Mouse (Mus musculus) limb, embryonic 10.5 days (tissue): ENCODE results near the gene Trim46. TPM values are rescaled to one million over a fixed set of nuclear protein-coding genes. Genes with fewer than 3 reads are reported as not detected.
A peak's percentile ranks its signal among the peaks of the same experiment; 100 is the strongest.

Source experiments
- DNase-seq: peaks from one replicate; pipeline ENCODE4 v3.0.0-alpha.2; 2017; ENCODE audit warnings: low spot score
- H3K27ac ChIP-seq: fragments of 300-500 bp; sonication (generic); 2 replicates; pipeline ENCODE4 v1.5.1; 2016; ENCODE audit warnings: mild to moderate bottlenecking
- H3K27me3 ChIP-seq: fragments of 300-500 bp; sonication (generic); 2 replicates; pipeline ENCODE4 v1.6.1; 2016; ENCODE audit warnings: low read depth, mild to moderate bottlenecking; ENCODE audit not compliant: poor library complexity, severe bottlenecking
- H3K36me3 ChIP-seq: fragments of 300-500 bp; sonication (generic); 2 replicates; pipeline ENCODE4 v1.6.1; 2016; ENCODE audit warnings: mild to moderate bottlenecking, moderate library complexity
- H3K4me1 ChIP-seq: fragments of 300-500 bp; sonication (generic); 2 replicates; pipeline ENCODE4 v1.6.1; 2016
- H3K4me3 ChIP-seq: fragments of 300-500 bp; sonication (generic); 2 replicates; pipeline ENCODE4 v1.5.1; 2016; ENCODE audit warnings: mild to moderate bottlenecking, moderate library complexity
- H3K9me3 ChIP-seq: fragments of 300-500 bp; sonication (generic); replicated peaks from 2 replicates; pipeline ENCODE4 v1.6.1; 2016; ENCODE audit warnings: mild to moderate bottlenecking
- WGBS: fragments of 180-500 bp; shearing (Covaris S2); methylation state at CpG from one replicate; pipeline ENCODE4 v1.1.7; 2016; 5-methylcytosine and 5-hydroxymethylcytosine counted together
- polyA plus RNA-seq: library from polyadenylated mRNA; unstranded; fragments of >200 nt; fragmentation: Nextera tagmentation; extraction: Ambion mirVana; gene quantifications from 2 replicates; pipeline ENCODE4 v1.2.1, GENCODE M21; 2016

The Trim46 gene
- polyA plus RNA-seq, 1 experiment from 2014 or later = 6.1 TPM

DNA sequence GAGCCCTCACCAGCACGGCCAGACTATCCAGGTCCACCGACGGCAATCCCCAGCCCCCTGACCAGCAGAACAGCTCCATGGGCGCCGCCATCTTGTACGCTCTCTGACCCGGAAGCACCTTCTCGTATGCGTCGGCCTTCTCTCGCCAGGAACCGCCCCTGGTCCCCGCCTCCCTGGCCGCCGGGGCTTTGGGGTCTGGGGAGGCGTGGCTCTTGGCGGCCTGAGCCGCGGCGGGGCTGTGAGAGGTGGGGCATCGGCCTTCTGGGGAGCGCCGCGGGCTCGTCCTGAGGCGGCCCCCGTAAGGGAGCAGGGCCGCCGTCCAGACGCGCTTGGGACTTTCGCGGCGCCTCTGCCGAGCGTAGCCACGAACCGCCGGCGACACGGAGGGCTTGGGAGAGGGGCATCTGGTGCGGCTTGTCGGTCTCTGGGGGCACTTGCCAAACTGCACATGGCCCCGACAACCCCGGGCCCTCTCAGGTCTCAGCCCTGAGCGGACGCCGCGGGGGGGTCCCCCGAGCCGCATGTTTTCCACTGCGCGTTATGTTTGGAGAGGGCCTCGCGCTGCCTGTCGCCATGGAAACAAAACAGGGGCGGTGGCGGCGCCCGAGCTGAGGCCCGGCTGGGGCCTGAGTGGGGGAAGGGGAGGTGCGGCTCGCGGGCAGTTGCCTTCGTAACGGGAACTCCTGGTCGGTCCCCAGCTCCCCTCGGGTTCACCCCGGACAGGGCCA, 32.1 kb downstream of the Trim46 start:
- WGBS = under 1% methylated on average over 69 of the region's 69 CpGs

DNA sequence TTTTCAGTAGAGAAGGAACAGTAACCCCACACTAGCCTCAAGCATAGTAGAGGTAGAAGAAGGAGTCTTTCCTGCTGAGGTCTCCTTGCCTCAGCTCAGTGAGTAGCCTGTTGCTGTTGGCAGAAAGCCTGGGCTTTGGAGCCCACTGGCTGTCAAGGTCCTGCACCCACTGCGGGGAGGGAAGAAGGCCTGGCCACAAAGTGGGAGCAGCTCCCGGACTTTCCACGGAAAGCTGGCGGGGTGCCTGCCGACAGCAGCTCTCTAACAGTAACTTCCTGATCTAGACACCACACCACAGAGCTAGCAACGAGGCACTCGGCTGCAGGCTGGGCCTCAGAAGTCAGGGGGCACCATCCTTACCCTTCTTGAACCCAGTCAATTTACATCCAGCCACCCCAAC, 35.4 kb downstream of the Trim46 start:
- Histone ChIP-seq H3K27ac (no peak overlapping the region), H3K36me3 (peaks cover 66% of the 10 kb centered on the region), H3K27me3 (no peaks in the 10 kb centered on the region)

More for the DNA sequence above, 32.1 kb downstream of the Trim46 start:
- Histone ChIP-seq H3K4me3 (peak overlapping the region; percentile 78), H3K36me3 (peaks cover 36% of the 10 kb centered on the region), H3K27ac (peak overlapping the region; percentile 96), H3K4me1 (peaks cover 34% of the 10 kb centered on the region), H3K9me3 (no peaks in the 10 kb centered on the region), H3K27me3 (no peaks in the 10 kb centered on the region)
- DNase-seq = peak; percentile 94

DNA sequence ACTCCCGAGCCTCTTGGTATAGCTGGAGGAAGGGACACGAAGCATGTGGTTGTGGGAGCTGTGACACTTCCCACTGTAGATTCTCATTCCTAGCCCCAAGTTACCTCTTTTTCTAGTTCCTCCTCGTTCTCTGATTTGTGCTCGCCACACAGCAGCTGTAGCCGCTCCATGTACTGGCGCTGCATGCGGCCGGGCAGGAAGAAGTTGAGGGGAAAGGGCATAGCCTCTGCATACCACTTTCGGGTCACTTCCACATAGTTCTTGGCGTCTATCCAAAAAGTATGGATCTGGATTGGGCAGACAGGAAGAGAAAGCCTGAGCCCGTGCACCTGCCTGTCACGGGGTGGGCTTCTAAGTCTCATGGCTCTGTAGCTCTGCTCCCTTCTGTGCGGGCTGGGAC, 35.9 kb downstream of the Trim46 start:
- no peak overlapping the region for H3K27ac ChIP-seq
- peaks cover 20% of the 10 kb centered on the region for H3K4me1 ChIP-seq
- WGBS = 93% methylated on average over 13 of the region's 13 CpGs
- no peak overlapping the region for H3K4me3 ChIP-seq
- DNase-seq = no peak
- no peaks in the 10 kb centered on the region for H3K9me3 ChIP-seq
- no peaks in the 10 kb centered on the region for H3K27me3 ChIP-seq
- H3K36me3 ChIP-seq = peaks cover 72% of the 10 kb centered on the region

More for the DNA sequence above, 35.4 kb downstream of the Trim46 start:
- Histone ChIP-seq H3K4me3 (no peak overlapping the region), H3K4me1 (peaks cover 26% of the 10 kb centered on the region), H3K9me3 (no peaks in the 10 kb centered on the region)
- WGBS = 83% methylated on average over 7 of the region's 7 CpGs
- DNase-seq = no peak

DNA sequence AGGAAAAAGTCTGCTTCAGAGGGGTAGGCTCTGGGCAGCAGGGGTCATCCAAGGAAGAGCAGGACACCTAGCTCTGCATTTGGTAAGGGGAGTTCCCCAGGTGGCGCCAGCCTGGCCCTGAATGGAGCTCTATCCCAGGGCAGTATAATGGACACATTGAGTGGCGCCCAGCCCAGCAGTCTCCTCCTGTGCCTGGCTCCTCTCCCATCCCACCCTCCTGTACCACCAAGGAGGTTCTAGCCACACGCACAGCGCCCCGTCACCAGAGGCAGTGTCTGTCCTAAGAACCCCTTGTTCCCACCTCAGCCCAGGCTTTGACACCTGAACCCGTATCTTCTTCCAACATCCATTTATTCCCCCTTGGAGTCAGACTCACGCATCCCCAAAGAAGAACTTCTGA, 36.4 kb downstream of the Trim46 start:
- no peaks in the 10 kb centered on the region for H3K9me3 ChIP-seq
- H3K4me3 ChIP-seq = no peak overlapping the region
- H3K27ac ChIP-seq = no peak overlapping the region
- H3K4me1 ChIP-seq = peaks cover 16% of the 10 kb centered on the region
- no peaks in the 10 kb centered on the region for H3K27me3 ChIP-seq
- DNase-seq = no peak
- peaks cover 75% of the 10 kb centered on the region for H3K36me3 ChIP-seq
- WGBS = 94% methylated on average over 7 of the region's 7 CpGs

- Histone ChIP-seq H3K4me3 (no peak overlapping the region), H3K27ac (no peak overlapping the region), H3K4me1 (peaks cover 10% of the 10 kb centered on the region), H3K27me3 (no peaks in the 10 kb centered on the region), H3K9me3 (no peaks in the 10 kb centered on the region), H3K36me3 (peaks cover 84% of the 10 kb centered on the region)
- 92% methylated on average over 6 of the region's 6 CpGs for WGBS
- no peak for DNase-seq
Observed at GRCm38 (mm10) chr3:89208736-89209135, 37.4 kb downstream of the Trim46 start.

DNA sequence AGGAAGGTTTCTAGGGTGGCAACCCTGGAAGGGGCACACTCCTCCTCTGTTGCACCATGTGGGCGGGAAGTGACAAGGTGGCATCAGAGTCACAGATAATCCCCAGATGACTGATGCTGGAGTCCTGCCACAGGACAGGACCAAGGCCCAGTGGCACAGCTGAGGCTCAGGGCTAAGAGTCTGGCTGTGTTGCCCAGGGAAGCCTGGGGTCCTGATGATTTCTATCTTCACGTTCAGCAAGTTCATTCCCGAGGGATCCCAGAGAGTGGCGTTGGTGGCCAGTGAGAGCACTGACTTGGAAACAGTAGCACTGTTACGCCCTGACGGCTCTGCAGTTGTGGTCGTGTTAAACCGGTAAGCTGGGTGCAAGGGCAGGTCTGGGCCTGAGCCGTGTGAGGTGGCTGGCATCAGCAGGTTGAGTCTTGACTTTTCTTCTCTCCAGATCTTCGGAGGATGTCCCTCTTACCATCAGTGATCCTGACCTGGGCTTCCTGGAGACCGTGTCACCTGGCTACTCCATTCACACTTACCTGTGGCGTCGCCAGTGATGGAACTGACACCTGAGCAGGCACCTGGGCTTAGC, 37.9 kb downstream of the Trim46 start:
- DNase-seq = no peak
- no peak overlapping the region for H3K4me3 ChIP-seq
- peaks cover 12% of the 10 kb centered on the region for H3K4me1 ChIP-seq
- peaks cover 84% of the 10 kb centered on the region for H3K36me3 ChIP-seq
- no peaks in the 10 kb centered on the region for H3K27me3 ChIP-seq
- 93% methylated on average over 13 of the region's 13 CpGs for WGBS
- H3K27ac ChIP-seq = no peak overlapping the region
- H3K9me3 ChIP-seq = no peaks in the 10 kb centered on the region

DNA sequence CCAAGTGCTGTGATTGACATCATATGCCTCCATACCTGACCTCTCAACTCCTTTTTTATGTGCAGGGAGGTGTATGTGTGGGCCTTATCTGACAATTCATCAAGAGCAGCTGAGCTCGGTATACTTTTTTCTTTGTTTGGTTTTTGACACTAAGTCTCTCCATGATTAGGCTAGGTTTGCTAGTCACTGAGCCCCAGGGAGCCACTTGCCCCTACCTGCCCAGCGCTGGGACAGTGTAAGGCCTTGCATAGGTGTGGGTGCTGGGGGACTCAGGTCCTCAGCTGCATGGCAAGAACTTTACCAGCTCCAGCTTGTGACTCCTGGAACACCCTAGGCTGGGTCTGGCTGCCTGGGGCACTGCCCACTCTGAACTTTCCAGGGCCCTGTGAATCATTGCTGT, 39.4 kb downstream of the Trim46 start:
- no peak overlapping the region for H3K27ac ChIP-seq
- DNase-seq = no peak
- H3K36me3 ChIP-seq = peaks cover 76% of the 10 kb centered on the region
- H3K4me1 ChIP-seq = peaks cover 6% of the 10 kb centered on the region
- H3K4me3 ChIP-seq = no peak overlapping the region
- 94% methylated on average over 2 of the region's 2 CpGs for WGBS
- H3K9me3 ChIP-seq = no peaks in the 10 kb centered on the region
- H3K27me3 ChIP-seq = no peaks in the 10 kb centered on the region

GRCm38 (mm10) chr3:89206079-89206478, 40.0 kb downstream of the Trim46 start:
- Histone ChIP-seq H3K27ac (no peak overlapping the region), H3K36me3 (peaks cover 72% of the 10 kb centered on the region), H3K27me3 (no peaks in the 10 kb centered on the region), H3K4me3 (no peak overlapping the region), H3K4me1 (peaks cover 6% of the 10 kb centered on the region), H3K9me3 (no peaks in the 10 kb centered on the region)
- WGBS = 92% methylated on average over 7 of the region's 7 CpGs
- no peak for DNase-seq

GRCm38 (mm10) chr3:89203142-89203514, 43.0 kb downstream of the Trim46 start:
- DNase-seq = no peak
- Histone ChIP-seq H3K27me3 (no peaks in the 10 kb centered on the region), H3K4me3 (peak overlapping the region; percentile 63), H3K4me1 (peaks cover 6% of the 10 kb centered on the region), H3K9me3 (no peaks in the 10 kb centered on the region), H3K27ac (peak overlapping the region; percentile 73; the same call in 1 of the 2 replicates), H3K36me3 (peaks cover 42% of the 10 kb centered on the region)
- 41% methylated on average over 5 of the region's 5 CpGs for WGBS

GRCm38 (mm10) chr3:89202253-89203141, 43.6 kb downstream of the Trim46 start, which contains the start of gene Gba:
Gene Gba, plus strand, starts transcription at chr3:89202928.
- WGBS = 29% methylated on average over 13 of the region's 13 CpGs
- peak within 1 kb of the TSS; percentile 63 for H3K4me3 ChIP-seq

DNA sequence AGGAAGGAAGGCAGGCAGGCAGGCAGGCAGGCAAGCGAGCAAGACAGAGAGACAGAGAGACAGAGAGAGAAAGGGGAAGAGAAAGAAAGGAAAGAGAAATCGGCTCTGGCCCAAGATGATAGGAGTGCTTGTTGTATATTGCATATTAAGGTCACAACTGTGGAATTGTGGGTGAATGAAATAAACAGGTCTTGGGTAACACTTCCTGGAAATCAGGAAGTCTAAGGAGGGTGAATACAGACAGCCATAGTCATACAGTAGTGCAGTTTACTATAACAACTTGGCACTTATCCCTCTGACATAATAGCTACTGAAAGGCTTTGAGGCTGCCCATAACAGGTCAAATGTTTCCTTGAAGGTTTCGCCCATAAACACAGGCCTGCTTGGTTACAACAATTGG, 46.3 kb downstream of the Trim46 start:
- no peaks in the 10 kb centered on the region for H3K27me3 ChIP-seq
- peaks cover 11% of the 10 kb centered on the region for H3K36me3 ChIP-seq
- H3K4me3 ChIP-seq = no peak overlapping the region
- no peak overlapping the region for H3K27ac ChIP-seq
- no peak for DNase-seq
- no peaks in the 10 kb centered on the region for H3K9me3 ChIP-seq
- WGBS = 86% methylated on average over 3 of the region's 3 CpGs
- H3K4me1 ChIP-seq = peaks cover 21% of the 10 kb centered on the region

More at GRCm38 (mm10) chr3:89202253-89203141, 43.6 kb downstream of the Trim46 start, which contains the start of gene Gba:
- peak within 1 kb of the TSS; percentile 73; the same call in 1 of the 2 replicates for H3K27ac ChIP-seq
- H3K27me3 ChIP-seq = no peaks in the 10 kb centered on the region
- peaks cover 36% of the 10 kb centered on the region for H3K36me3 ChIP-seq
- no peaks in the 10 kb centered on the region for H3K9me3 ChIP-seq
- peaks cover 6% of the 10 kb centered on the region for H3K4me1 ChIP-seq
- peak; percentile 91 for DNase-seq

DNA sequence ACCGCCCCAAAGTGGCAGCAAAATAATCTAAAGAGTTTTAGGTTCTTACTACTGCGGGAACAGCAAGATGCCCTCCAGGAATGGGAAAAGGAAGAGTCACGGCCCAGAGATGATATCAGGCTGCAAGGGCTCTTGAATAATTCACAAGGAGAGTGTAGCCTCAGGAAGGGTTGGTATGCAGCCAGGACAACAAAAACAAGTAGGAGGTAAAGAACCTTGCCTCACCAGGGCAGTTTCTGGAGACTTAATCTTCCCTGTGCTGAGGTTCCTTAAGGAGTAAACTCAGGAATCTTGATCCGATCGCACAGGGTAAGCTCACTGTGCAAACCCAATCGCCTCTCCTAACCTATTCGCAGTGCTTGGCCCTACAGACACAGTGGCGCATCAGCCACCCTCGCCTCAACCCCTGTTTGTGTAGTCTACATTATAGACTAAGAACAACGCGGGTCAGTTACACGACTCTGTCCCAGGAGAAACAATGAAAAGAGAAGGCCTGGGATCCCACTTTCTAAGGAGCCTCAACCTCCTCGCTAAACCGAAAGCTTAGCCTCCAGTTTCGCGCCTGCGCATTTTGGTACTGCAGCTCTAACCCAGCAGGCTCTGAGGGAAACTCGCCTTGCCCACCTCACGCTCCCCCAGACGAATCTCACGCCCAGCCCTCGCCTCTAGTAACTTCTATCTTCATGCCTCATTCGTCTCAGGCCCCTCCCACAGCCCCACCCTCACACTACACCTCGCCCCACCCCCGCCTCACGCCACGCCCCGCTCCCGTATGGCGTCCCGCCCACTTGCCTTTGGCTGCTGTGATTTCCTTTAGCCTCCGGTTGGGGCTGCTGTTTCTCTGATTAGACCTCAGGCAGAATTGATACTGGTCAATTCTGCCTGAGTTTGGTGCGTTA, 49.9 kb downstream of the Trim46 start:
- H3K4me3 ChIP-seq = peak overlapping the region; percentile 54
- H3K4me1 ChIP-seq = peaks cover 16% of the 10 kb centered on the region
- no peaks in the 10 kb centered on the region for H3K9me3 ChIP-seq
- 11% methylated on average over 33 of the region's 33 CpGs for WGBS
- peak; percentile 96 for DNase-seq
- H3K27ac ChIP-seq = peak overlapping the region; percentile 89
- H3K36me3 ChIP-seq = no peaks in the 10 kb centered on the region
- no peaks in the 10 kb centered on the region for H3K27me3 ChIP-seq
